Mouse (Mus musculus): ENCODE results near the gene Iqgap2.

The Iqgap2 gene

GRCm38 (mm10) chr13:95665644-95666356, 225.9 kb downstream of the Iqgap2 start:
- no peak for DNase-seq (ENCODE audit: extremely low read depth, low read depth, low spot score)

- DNase-seq (ENCODE audit: extremely low read depth, low read depth, low spot score), result no peak
Measured at GRCm38 (mm10) chr13:95663834-95664233, 227.9 kb downstream of the Iqgap2 start.

GRCm38 (mm10) chr13:95659432-95659831, 232.3 kb downstream of the Iqgap2 start:
- no peak for DNase-seq (ENCODE audit: extremely low read depth, low read depth, low spot score)

- DNase-seq (ENCODE audit: extremely low read depth, low read depth, low spot score), result no peak
Measured at GRCm38 (mm10) chr13:95657171-95657570, 234.6 kb downstream of the Iqgap2 start.

- no peak for DNase-seq (ENCODE audit: extremely low read depth, low read depth, low spot score)
Measured at GRCm38 (mm10) chr13:95655284-95655683, 236.4 kb downstream of the Iqgap2 start.

- DNase-seq (ENCODE audit: extremely low read depth, low read depth, low spot score), result no peak
Measured at GRCm38 (mm10) chr13:95653696-95654095, 238.0 kb downstream of the Iqgap2 start.

- no peak for DNase-seq (ENCODE audit: extremely low read depth, low read depth, low spot score)
Measured at GRCm38 (mm10) chr13:95651870-95652668, 239.7 kb downstream of the Iqgap2 start.

- no peak for DNase-seq (ENCODE audit: extremely low read depth, low read depth, low spot score)
Measured at GRCm38 (mm10) chr13:95649941-95650340, 241.8 kb downstream of the Iqgap2 start.

GRCm38 (mm10) chr13:95647248-95647647, 244.5 kb downstream of the Iqgap2 start:
- no peak for DNase-seq (ENCODE audit: extremely low read depth, low read depth, low spot score)

GRCm38 (mm10) chr13:95646687-95647111, 245.0 kb downstream of the Iqgap2 start:
- DNase-seq (ENCODE audit: extremely low read depth, low read depth, low spot score), result no peak

- DNase-seq (ENCODE audit: extremely low read depth, low read depth, low spot score), result no peak
Measured at GRCm38 (mm10) chr13:95643740-95644139, 248.0 kb downstream of the Iqgap2 start.

GRCm38 (mm10) chr13:95641061-95641986, 250.4 kb downstream of the Iqgap2 start:
- no peak for DNase-seq (ENCODE audit: extremely low read depth, low read depth, low spot score)

GRCm38 (mm10) chr13:95640408-95640807, 251.3 kb downstream of the Iqgap2 start:
- DNase-seq (ENCODE audit: extremely low read depth, low read depth, low spot score), result no peak

- no peak for DNase-seq (ENCODE audit: extremely low read depth, low read depth, low spot score)
Measured at GRCm38 (mm10) chr13:95639336-95640116, 252.2 kb downstream of the Iqgap2 start.

GRCm38 (mm10) chr13:95638894-95639293, 252.8 kb downstream of the Iqgap2 start:
- no peak for DNase-seq (ENCODE audit: extremely low read depth, low read depth, low spot score)

- no peak for DNase-seq (ENCODE audit: extremely low read depth, low read depth, low spot score)
Measured at GRCm38 (mm10) chr13:95637737-95638136, 254.0 kb downstream of the Iqgap2 start.

GRCm38 (mm10) chr13:95635301-95635700, 256.4 kb downstream of the Iqgap2 start:
- no peak for DNase-seq (ENCODE audit: extremely low read depth, low read depth, low spot score)

GRCm38 (mm10) chr13:95634451-95634850, 257.3 kb downstream of the Iqgap2 start:
- DNase-seq (ENCODE audit: extremely low read depth, low read depth, low spot score), result no peak

- no peak for DNase-seq (ENCODE audit: extremely low read depth, low read depth, low spot score)
Measured at GRCm38 (mm10) chr13:95633384-95633783, 258.3 kb downstream of the Iqgap2 start.

GRCm38 (mm10) chr13:95632144-95632543, 259.6 kb downstream of the Iqgap2 start:
- DNase-seq (ENCODE audit: extremely low read depth, low read depth, low spot score), result no peak
